Mouse (Mus musculus) ES-Bruce4 (cell line): Measurements from ENCODE around the gene Tm7sf2.

Experiments used
- CTCF ChIP-seq: IDR thresholded peaks from one replicate; pipeline ENCODE4 v1.8.1; 2011; ENCODE audit warnings: low read depth, low read length
- EP300 ChIP-seq: IDR thresholded peaks from 2 replicates; pipeline ENCODE4 v1.6.1; 2011; ENCODE audit warnings: low read depth, low read length; ENCODE audit not compliant: insufficient read depth
- POLR2A ChIP-seq: IDR thresholded peaks from one replicate; pipeline ENCODE4 v1.8.1; 2011; ENCODE audit warnings: low read length; ENCODE audit not compliant: insufficient read depth

DNA sequence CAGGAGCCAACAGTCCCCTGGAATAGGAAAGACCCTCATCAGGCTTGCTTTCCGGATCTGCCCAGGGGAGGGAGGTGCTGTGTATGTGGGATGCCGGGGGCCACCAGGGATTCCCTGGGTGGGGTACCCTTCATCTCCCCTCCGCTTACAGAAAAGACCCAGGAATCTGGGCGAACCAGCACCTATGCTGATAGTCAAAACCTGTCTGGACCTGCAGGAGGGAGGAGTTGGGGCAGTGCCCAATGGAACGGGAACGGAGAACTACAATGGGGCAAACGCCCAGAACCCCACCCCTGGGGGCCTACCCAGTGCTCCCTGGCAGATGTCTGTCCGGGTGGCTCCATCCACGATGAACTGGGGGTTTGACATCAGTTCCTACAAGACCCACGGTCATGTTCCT is 54.5 kb downstream of the Tm7sf2 start:
- TF ChIP-seq POLR2A (no peak), CTCF (no peak), EP300 (no peak)
